Mouse (Mus musculus) embryonic facial prominence, embryonic 11.5 days (tissue): ENCODE measurements around the gene Nub1. TPM values are rescaled to one million over a fixed set of nuclear protein-coding genes. Genes with fewer than 3 reads are reported as not detected.

Source experiments
- ATAC-seq: fragments of 200-750 bp; cut with Nextera tagmentation; replicated peaks from 2 replicates; pipeline ENCODE4 v1.8.0; 2017; ENCODE audit warnings: low read depth; ENCODE audit not compliant: insufficient number of reproducible peaks, low FRiP score, low TSS enrichment
- DNase-seq: peaks from one replicate; pipeline ENCODE4 v3.0.0-alpha.2; 2015; ENCODE audit warnings: low spot score
- H3K27ac ChIP-seq: fragments of 300-500 bp; sonication (generic); replicated peaks from 2 replicates; pipeline ENCODE4 v1.5.1; 2014; ENCODE audit warnings: mild to moderate bottlenecking, low read depth, low read length, control low read depth
- H3K27me3 ChIP-seq: fragments of 300-500 bp; sonication (generic); 2 replicates; pipeline ENCODE4 v1.6.1; 2014; ENCODE audit warnings: mild to moderate bottlenecking, low read length, moderate library complexity, mixed read lengths; ENCODE audit not compliant: control insufficient read depth, insufficient read depth
- H3K36me3 ChIP-seq: fragments of 300-500 bp; sonication (generic); replicated peaks from 2 replicates; pipeline ENCODE4 v1.6.1; 2014; ENCODE audit warnings: low read depth, mild to moderate bottlenecking, low read length, moderate library complexity, mixed read lengths; ENCODE audit not compliant: control insufficient read depth, insufficient read depth
- H3K4me1 ChIP-seq: fragments of 300-500 bp; sonication (generic); 2 replicates; pipeline ENCODE4 v1.6.1; 2014; ENCODE audit warnings: low read length, mixed read lengths; ENCODE audit not compliant: control insufficient read depth, insufficient read depth
- H3K4me2 ChIP-seq: fragments of 300-500 bp; sonication (generic); 2 replicates; pipeline ENCODE4 v1.6.1; 2014; ENCODE audit warnings: low read depth, mild to moderate bottlenecking, control low read depth, low read length, moderate library complexity
- H3K4me3 ChIP-seq: fragments of 300-500 bp; sonication (generic); 2 replicates; pipeline ENCODE4 v1.5.1; 2014; ENCODE audit warnings: low read depth, low read length, control low read depth
- H3K9ac ChIP-seq: fragments of 300-500 bp; sonication (generic); replicated peaks from 2 replicates; pipeline ENCODE4 v1.6.1; 2014; ENCODE audit warnings: mild to moderate bottlenecking, control low read depth, low read length
- H3K9me3 ChIP-seq: fragments of 300-500 bp; sonication (generic); replicated peaks from 2 replicates; pipeline ENCODE4 v1.6.1; 2016; ENCODE audit warnings: mild to moderate bottlenecking, low read length, inconsistent platforms, mixed read lengths; ENCODE audit not compliant: control insufficient read depth
- WGBS: fragments of 180-500 bp; shearing (Covaris S2); extraction: QIAGEN DNeasy Blood & Tissue Kit; methylation state at CpG from one replicate; pipeline ENCODE4 v1.1.7; 2014; 5-methylcytosine and 5-hydroxymethylcytosine counted together
- polyA plus RNA-seq: library from polyadenylated mRNA; unstranded; fragments of >200 nt; fragmentation: Nextera tagmentation; extraction: Ambion mirVana; gene quantifications from 2 replicates; pipeline ENCODE4 v1.2.1, GENCODE M21; 2014

Nub1 gene
- polyA plus RNA-seq = 37.3 and 38.6 TPM in 2 replicates

DNA sequence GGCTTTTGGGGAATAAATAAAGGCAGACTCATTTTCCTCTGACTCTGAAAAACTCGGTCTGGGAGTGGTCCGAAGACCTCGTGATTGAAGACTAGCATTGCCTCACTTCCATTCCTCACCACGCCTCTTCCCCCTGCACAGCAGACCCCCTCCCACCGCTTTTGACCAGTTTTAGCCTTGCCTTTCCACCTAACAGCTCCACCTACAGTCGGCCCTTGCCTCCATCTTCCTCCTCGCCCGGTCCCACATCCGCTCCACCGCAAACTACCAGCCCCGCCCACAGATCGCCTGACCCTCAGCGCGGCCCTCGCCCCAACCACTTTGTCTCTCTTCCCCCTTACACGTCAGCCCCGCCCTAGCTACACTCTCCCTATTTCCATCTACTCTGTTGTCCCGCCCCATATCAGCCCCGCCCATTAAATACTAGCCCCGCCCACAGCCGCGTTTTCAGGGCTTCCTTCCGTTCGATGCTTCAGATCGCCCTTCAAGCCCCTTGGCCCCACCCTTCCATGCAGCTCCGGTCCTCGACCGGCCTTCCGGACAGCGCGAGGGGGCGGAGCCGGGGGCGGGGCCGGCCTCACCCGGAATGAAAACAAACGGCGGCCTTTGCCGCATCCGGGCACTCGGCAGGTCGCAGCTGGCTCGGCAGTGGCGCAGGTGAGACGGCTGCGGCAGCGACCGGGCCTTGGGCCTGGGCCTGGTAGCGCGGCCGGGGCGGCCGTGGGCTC, at the start of gene Nub1:
Gene Nub1 (plus strand): TSS at position 167 of the 728 bp plus-strand sequence.
- Histone ChIP-seq H3K4me3 (peak within 1 kb of the TSS; percentile 85), H3K9ac (peak within 1 kb of the TSS; percentile 75), H3K27me3 (no peaks in the 10 kb centered on the region), H3K9me3 (no peaks in the 10 kb centered on the region), H3K36me3 (no peaks in the 10 kb centered on the region), H3K4me2 (peak within 1 kb of the TSS; percentile 34), H3K4me1 (no peaks in the 10 kb centered on the region), H3K27ac (peak within 1 kb of the TSS; percentile 75)
- under 1% methylated on average over 53 of the region's 53 CpGs for WGBS
- DNase-seq (peak; percentile 99), ATAC-seq (peak; percentile 98)

DNA sequence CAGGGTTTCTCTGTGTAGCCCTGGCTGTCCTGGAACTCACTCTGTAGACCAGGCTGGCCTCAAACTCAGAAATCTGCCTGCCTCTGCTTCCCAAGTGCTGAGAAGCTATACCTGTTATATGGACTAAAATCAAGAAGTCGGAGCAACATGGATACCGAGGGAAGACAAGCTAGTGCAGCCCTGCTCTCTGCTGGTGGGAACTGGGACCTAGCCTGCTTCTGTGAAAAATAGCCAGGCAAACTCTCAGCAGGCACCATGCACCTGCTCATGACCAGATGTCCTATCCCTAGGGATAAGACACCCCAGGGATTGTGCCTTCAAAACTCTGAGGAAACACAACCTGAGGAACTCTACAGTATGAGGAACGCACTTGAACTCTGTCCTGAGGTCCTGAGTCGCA, 48.3 kb upstream of the Nub1 start:
- no peaks in the 10 kb centered on the region for H3K4me1 ChIP-seq
- no peak overlapping the region for H3K27ac ChIP-seq
- WGBS = 75% methylated on average over 4 of the region's 4 CpGs
- no peak for ATAC-seq
- no peak overlapping the region for H3K9ac ChIP-seq
- no peak overlapping the region for H3K4me3 ChIP-seq
- no peaks in the 10 kb centered on the region for H3K9me3 ChIP-seq
- no peaks in the 10 kb centered on the region for H3K36me3 ChIP-seq
- DNase-seq = no peak
- H3K4me2 ChIP-seq = no peak overlapping the region
- H3K27me3 ChIP-seq = no peaks in the 10 kb centered on the region

DNA sequence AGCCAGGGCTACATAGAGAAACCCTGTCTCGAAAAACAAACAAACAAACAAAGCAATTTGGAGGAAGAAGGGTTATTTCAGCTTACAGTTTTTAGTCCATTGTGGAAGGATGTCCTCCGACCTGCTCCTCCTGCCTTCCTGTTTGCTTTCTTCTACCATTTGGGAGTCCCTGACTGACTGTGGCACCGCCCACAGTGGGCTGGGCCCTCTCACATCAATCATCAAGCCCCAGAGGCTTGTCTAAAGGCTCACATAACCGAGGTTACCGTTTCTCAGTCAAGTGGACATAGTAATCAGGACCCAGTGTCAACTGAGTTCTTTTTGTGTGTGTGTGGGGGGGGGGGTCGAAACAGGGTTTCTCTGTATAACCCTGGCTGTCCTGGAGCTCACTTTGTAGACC, 47.2 kb upstream of the Nub1 start:
- Histone ChIP-seq H3K36me3 (no peaks in the 10 kb centered on the region), H3K4me3 (no peak overlapping the region), H3K4me1 (no peaks in the 10 kb centered on the region), H3K9me3 (no peaks in the 10 kb centered on the region), H3K27me3 (no peaks in the 10 kb centered on the region), H3K4me2 (no peak overlapping the region), H3K27ac (no peak overlapping the region), H3K9ac (no peak overlapping the region)
- 54% methylated on average over 6 of the region's 6 CpGs for WGBS
- ATAC-seq (no peak), DNase-seq (no peak)

DNA sequence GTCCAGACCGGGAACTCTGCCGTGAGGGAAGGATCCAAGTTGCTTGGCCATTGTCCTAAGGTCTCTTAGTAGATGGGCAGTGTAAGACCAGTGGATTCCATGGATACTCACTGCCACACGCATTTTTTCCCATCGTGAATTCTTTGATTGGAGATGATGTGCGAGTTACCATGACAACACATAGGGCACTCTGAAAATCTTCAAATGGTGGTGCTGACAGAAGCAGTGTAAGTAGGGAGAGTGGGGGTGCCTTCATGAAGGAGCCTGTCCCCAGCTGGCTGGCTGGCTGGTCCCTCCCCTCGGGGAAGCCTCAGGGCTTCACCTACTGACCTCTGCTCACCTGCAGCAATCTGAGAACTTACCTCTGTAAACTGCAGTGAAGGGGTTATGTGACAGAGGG, 46.3 kb upstream of the Nub1 start:
- Histone ChIP-seq H3K36me3 (no peaks in the 10 kb centered on the region), H3K4me3 (no peak overlapping the region), H3K4me2 (no peak overlapping the region), H3K9me3 (no peaks in the 10 kb centered on the region), H3K9ac (no peak overlapping the region), H3K27me3 (no peaks in the 10 kb centered on the region), H3K4me1 (no peaks in the 10 kb centered on the region), H3K27ac (no peak overlapping the region)
- no peak for ATAC-seq
- WGBS = 73% methylated on average over 6 of the region's 6 CpGs
- no peak for DNase-seq

DNA sequence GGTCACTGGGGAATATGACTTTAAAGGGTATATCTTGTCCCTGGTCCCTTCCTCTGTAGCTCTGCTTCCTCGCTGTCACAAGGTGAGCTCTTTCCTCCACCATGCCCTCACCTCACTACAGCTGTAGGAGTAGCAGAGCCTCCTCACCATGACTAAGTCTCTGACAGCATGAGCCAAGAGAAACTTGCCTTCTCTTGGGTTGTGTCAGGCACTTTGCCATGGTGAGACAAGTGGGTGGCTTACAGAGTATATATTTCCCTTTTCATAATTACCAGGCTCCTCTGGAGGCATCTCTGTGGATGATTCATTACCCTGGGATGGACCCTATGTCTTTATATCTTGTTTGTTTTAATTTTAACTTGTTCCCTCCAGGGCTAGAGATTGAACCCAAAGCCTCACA, 39.9 kb upstream of the Nub1 start:
- no peaks in the 10 kb centered on the region for H3K4me1 ChIP-seq
- ATAC-seq = no peak
- no peak overlapping the region for H3K4me3 ChIP-seq
- H3K27me3 ChIP-seq = no peaks in the 10 kb centered on the region
- no peak overlapping the region for H3K27ac ChIP-seq
- WGBS = 74% methylated on average over 1 of the region's 1 CpGs
- H3K4me2 ChIP-seq = no peak overlapping the region
- H3K36me3 ChIP-seq = no peaks in the 10 kb centered on the region
- H3K9ac ChIP-seq = no peak overlapping the region
- H3K9me3 ChIP-seq = no peaks in the 10 kb centered on the region
- DNase-seq = no peak

DNA sequence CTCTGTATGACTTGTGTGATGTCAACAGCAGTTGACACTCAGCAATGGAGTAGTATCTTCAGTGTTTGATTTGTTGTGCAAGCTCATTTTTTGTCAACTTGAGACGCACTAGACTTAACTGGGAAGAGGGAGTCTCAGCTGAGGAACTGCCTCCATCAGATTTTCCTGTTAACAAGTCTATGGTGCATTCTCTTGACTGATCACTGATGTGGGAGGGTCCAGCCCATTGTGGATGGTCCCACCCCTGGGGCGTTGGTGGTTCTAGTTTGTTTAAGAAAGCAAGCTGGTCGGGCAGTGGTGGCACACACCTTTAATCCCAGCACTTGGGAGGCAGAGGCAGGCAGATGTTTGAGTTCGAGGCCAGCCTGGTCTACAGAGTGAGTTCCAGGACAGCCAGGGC, 36.1 kb upstream of the Nub1 start:
- Histone ChIP-seq H3K4me3 (no peak overlapping the region), H3K9ac (no peak overlapping the region), H3K36me3 (no peaks in the 10 kb centered on the region), H3K9me3 (no peaks in the 10 kb centered on the region), H3K4me1 (no peaks in the 10 kb centered on the region), H3K27ac (no peak overlapping the region), H3K4me2 (no peak overlapping the region), H3K27me3 (no peaks in the 10 kb centered on the region)
- 69% methylated on average over 4 of the region's 4 CpGs for WGBS
- ATAC-seq (no peak), DNase-seq (no peak)

DNA sequence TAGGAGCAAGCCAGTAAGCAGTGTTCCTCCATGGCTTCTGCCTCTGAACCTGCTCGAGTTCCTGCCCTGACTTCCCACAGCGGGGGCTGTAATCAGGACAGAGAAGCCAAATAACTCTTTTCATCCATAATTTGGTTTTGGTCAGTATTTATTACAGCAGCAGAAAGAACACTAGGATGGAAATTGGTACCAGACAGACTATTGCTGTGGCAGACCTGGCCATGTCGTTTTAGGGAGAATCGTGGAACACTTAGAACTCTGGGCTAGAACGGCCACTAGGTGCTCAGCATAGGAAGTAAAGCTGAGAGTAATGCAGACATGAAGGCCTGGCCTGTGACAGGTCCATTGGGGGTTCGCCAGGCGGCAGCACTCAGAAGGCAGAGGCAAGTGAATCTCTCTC, 35.6 kb upstream of the Nub1 start:
- WGBS = 74% methylated on average over 7 of the region's 7 CpGs
- Histone ChIP-seq H3K36me3 (no peaks in the 10 kb centered on the region), H3K4me3 (no peak overlapping the region), H3K9me3 (no peaks in the 10 kb centered on the region), H3K9ac (no peak overlapping the region), H3K27me3 (no peaks in the 10 kb centered on the region), H3K27ac (no peak overlapping the region), H3K4me1 (no peaks in the 10 kb centered on the region), H3K4me2 (no peak overlapping the region)
- ATAC-seq (no peak), DNase-seq (no peak)

DNA sequence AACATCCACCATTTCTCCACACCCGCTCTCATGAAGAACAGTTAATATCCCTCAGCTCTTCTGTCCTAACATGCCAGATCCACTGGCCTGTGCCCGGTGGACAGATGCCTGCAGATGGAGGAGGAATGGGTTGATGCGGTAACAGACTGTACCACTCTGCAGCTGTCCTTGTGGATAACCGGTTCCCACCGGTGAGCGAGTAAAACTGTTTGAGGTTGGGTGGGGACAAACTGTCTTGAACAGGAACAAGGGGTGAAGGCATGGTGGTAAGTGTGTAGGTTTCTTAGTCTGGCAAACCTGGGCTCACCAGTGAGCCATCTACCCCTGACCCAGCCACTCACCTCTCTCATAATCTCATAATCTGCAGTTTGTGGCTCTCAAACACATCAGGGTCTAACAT, 34.0 kb upstream of the Nub1 start:
- H3K4me2 ChIP-seq = no peak overlapping the region
- H3K4me3 ChIP-seq = no peak overlapping the region
- ATAC-seq (no peak), DNase-seq (no peak)
- H3K27ac ChIP-seq = no peak overlapping the region
- H3K4me1 ChIP-seq = no peaks in the 10 kb centered on the region
- H3K36me3 ChIP-seq = no peaks in the 10 kb centered on the region
- H3K9ac ChIP-seq = no peak overlapping the region
- no peaks in the 10 kb centered on the region for H3K9me3 ChIP-seq
- WGBS = 80% methylated on average over 6 of the region's 6 CpGs
- H3K27me3 ChIP-seq = no peaks in the 10 kb centered on the region
